Comparison of ENCODE assay signal across 7 mouse cellular contexts in the genomic region with DNA sequence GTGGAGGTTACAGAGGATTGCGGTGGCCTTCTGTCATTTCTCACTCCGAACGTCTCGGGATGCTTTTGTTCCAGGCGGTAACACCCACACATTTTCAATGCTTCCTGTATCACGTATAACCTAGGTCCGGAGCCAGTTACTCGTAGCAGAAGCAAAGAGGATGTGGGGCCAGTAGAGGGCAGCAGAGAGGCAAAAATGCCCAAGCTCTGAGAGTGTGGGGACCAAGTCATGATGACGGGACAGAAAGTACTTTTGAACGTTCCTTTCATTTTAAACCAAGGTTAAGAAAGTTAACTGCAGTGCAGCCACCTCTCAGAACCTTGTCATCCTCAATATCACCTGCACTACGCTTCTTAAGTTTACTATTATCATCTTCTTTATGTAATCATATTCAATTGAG.
DNase-seq lines count a peak whose midpoint lies in the region; ATAC-seq lines count a peak whose summit lies in the region.

No protein-coding gene starts in this region.

- H3K9ac ChIP-seq in embryonic facial prominence, embryonic 11.5 days (replicated peaks; ENCODE audit: low read length): no peak overlapping the region
- 0 out of 2 replicates have a peak overlapping the region, but pooled peaks have one; percentile 28 for H3K9ac ChIP-seq in midbrain, embryonic 13.5 days (replicated peaks)

- peak; percentile 83 for ATAC-seq in embryonic facial prominence, embryonic 11.5 days (replicated peaks; ENCODE audit: insufficient number of reproducible peaks, low FRiP score, low TSS enrichment, low read depth)
- peak; percentile 100 for ATAC-seq in granulocyte monocyte progenitor cell, adult 5-6 weeks (replicated peaks; ENCODE audit: poor library complexity, severe bottlenecking)
- peak; percentile 91 for ATAC-seq in midbrain, embryonic 13.5 days

- no peak overlapping the region for H3K27ac ChIP-seq in embryonic facial prominence, embryonic 11.5 days (replicated peaks; ENCODE audit: low read depth, low read length)
- peak overlapping the region; percentile 68 for H3K27ac ChIP-seq in limb, embryonic 10.5 days
- H3K27ac ChIP-seq in midbrain, embryonic 13.5 days: no peak overlapping the region

- H3K9me3 ChIP-seq in embryonic facial prominence, embryonic 11.5 days (replicated peaks; ENCODE audit: control insufficient read depth, low read length): no peaks in the 10 kb centered on the region
- no peaks in the 10 kb centered on the region for H3K9me3 ChIP-seq in limb, embryonic 10.5 days (replicated peaks)
- no peaks in the 10 kb centered on the region for H3K9me3 ChIP-seq in midbrain, embryonic 13.5 days

- no peaks in the 10 kb centered on the region for H3K36me3 ChIP-seq in embryonic facial prominence, embryonic 11.5 days (replicated peaks; ENCODE audit: control insufficient read depth, insufficient read depth, low read depth, low read length)
- H3K36me3 ChIP-seq in limb, embryonic 10.5 days: no peaks in the 10 kb centered on the region; the same call in 1 of the 2 replicates
- 0 out of 2 replicates have a peak, but pooled peaks cover 4% of the 10 kb centered on the region for H3K36me3 ChIP-seq in midbrain, embryonic 13.5 days

- H3K4me3 ChIP-seq in embryonic facial prominence, embryonic 11.5 days (ENCODE audit: low read depth, low read length): no peak overlapping the region
- H3K4me3 ChIP-seq in limb, embryonic 10.5 days: peak overlapping the region; percentile 30
- no peak overlapping the region for H3K4me3 ChIP-seq in midbrain, embryonic 13.5 days (replicated peaks)

- WGBS in embryonic facial prominence, embryonic 11.5 days: 3% methylated on average over 11 of the region's 11 CpGs
- 5% methylated on average over 11 of the region's 11 CpGs for WGBS in limb, embryonic 10.5 days
- 1% methylated on average over 11 of the region's 11 CpGs for WGBS in midbrain, embryonic 13.5 days

- no peaks in the 10 kb centered on the region for H3K27me3 ChIP-seq in embryonic facial prominence, embryonic 11.5 days (ENCODE audit: control insufficient read depth, insufficient read depth, low read length)
- no peaks in the 10 kb centered on the region for H3K27me3 ChIP-seq in limb, embryonic 10.5 days (ENCODE audit: low read depth, poor library complexity, severe bottlenecking)
- H3K27me3 ChIP-seq in midbrain, embryonic 13.5 days: no peaks in the 10 kb centered on the region

- H3K4me1 ChIP-seq in embryonic facial prominence, embryonic 11.5 days (ENCODE audit: control insufficient read depth, insufficient read depth, low read length): peaks cover 2% of the 10 kb centered on the region; the same call in 1 of the 2 replicates
- H3K4me1 ChIP-seq in limb, embryonic 10.5 days: peaks cover 26% of the 10 kb centered on the region
- H3K4me1 ChIP-seq in midbrain, embryonic 13.5 days (replicated peaks): peaks cover 30% of the 10 kb centered on the region

- peak; percentile 94 for DNase-seq in adrenal gland, postnatal 10 days
- peak; percentile 97 for DNase-seq in embryonic facial prominence, embryonic 11.5 days (ENCODE audit: low spot score)
- peak; percentile 77 for DNase-seq in kidney, adult 11 months
- DNase-seq in limb, embryonic 10.5 days (ENCODE audit: low spot score): peak; percentile 94
- peak; percentile 84 for DNase-seq in spleen, adult 12 weeks (ENCODE audit: low spot score)

- H3K4me2 ChIP-seq in embryonic facial prominence, embryonic 11.5 days (ENCODE audit: low read depth, low read length): peak overlapping the region; percentile 16
- peak overlapping the region; percentile 46 for H3K4me2 ChIP-seq in midbrain, embryonic 13.5 days (replicated peaks)
